Mouse (Mus musculus): ENCODE results near the gene Bicd1.
A peak's percentile ranks its signal among the peaks of the same experiment; 100 is the strongest.
"Not testable (repeated sequence)": the region's sequence is repeated elsewhere in the genome, so short reads cannot be mapped to it uniquely, and the experiment has no call there.

Bicd1 gene

GRCm38 (mm10) chr6:149408833-149409332, at the start of gene Bicd1:
TSS of gene Bicd1 (plus strand) at chr6:149408886.
- DNase-seq: peak; percentile 64

GRCm38 (mm10) chr6:149362533-149362932, 46.2 kb upstream of the Bicd1 start:
- DNase-seq: not testable (repeated sequence)

- DNase-seq: not testable (repeated sequence)
These were observed 42.7 kb upstream of the Bicd1 start for GRCm38 (mm10) chr6:149365975-149366374.

GRCm38 (mm10) chr6:149366403-149366802, 42.3 kb upstream of the Bicd1 start:
- DNase-seq: no peak

- DNase-seq: peak; percentile 93
These were observed 33.7 kb upstream of the Bicd1 start for GRCm38 (mm10) chr6:149374986-149375457.

- no peak for DNase-seq
These were observed 25.2 kb upstream of the Bicd1 start for GRCm38 (mm10) chr6:149383531-149383930.

GRCm38 (mm10) chr6:149386389-149386788, 22.3 kb upstream of the Bicd1 start:
- no peak for DNase-seq

- DNase-seq: not testable (repeated sequence)
These were observed 19.1 kb upstream of the Bicd1 start for GRCm38 (mm10) chr6:149389626-149390025.

GRCm38 (mm10) chr6:149399396-149399795, 9.3 kb upstream of the Bicd1 start:
- no peak for DNase-seq

GRCm38 (mm10) chr6:149409341-149409740, 655 bp downstream of the Bicd1 start:
- DNase-seq: peak; percentile 2

- no peak for DNase-seq
These were observed 1.2 kb downstream of the Bicd1 start for GRCm38 (mm10) chr6:149409845-149410244.

- DNase-seq: no peak
These were observed 4.6 kb downstream of the Bicd1 start for GRCm38 (mm10) chr6:149413256-149413655.

- DNase-seq: no peak
These were observed 16.1 kb downstream of the Bicd1 start for GRCm38 (mm10) chr6:149424748-149425147.

- no peak for DNase-seq
These were observed 30.5 kb downstream of the Bicd1 start for GRCm38 (mm10) chr6:149439140-149439539.

GRCm38 (mm10) chr6:149442884-149443283, 34.2 kb downstream of the Bicd1 start:
- no peak for DNase-seq

GRCm38 (mm10) chr6:149445854-149446253, 37.2 kb downstream of the Bicd1 start:
- DNase-seq: no peak

GRCm38 (mm10) chr6:149457324-149457723, 48.6 kb downstream of the Bicd1 start:
- DNase-seq: no peak

GRCm38 (mm10) chr6:149460971-149461370, 52.3 kb downstream of the Bicd1 start:
- no peak for DNase-seq

- no peak for DNase-seq
These were observed 62.8 kb downstream of the Bicd1 start for GRCm38 (mm10) chr6:149471477-149471876.

GRCm38 (mm10) chr6:149472441-149472840, 63.8 kb downstream of the Bicd1 start:
- not testable (repeated sequence) for DNase-seq

GRCm38 (mm10) chr6:149481868-149482267, 73.2 kb downstream of the Bicd1 start:
- not testable (repeated sequence) for DNase-seq

- DNase-seq: no peak
These were observed 86.0 kb downstream of the Bicd1 start for GRCm38 (mm10) chr6:149494662-149495061.

- no peak for DNase-seq
These were observed 87.2 kb downstream of the Bicd1 start for GRCm38 (mm10) chr6:149495925-149496324.

- peak; percentile 77 for DNase-seq
These were observed 157.2 kb downstream of the Bicd1 start for GRCm38 (mm10) chr6:149565720-149566498.
